Mouse (Mus musculus): ENCODE results near the gene Smco3. TPM values are rescaled to one million over a fixed set of nuclear protein-coding genes. Genes with fewer than 3 reads are reported as not detected.
A peak's percentile ranks its signal among the peaks of the same experiment; 100 is the strongest.

Smco3 gene
- polyA plus RNA-seq, 3 experiments from 2014 or later, result 0.82 TPM; not detected in 2

DNA sequence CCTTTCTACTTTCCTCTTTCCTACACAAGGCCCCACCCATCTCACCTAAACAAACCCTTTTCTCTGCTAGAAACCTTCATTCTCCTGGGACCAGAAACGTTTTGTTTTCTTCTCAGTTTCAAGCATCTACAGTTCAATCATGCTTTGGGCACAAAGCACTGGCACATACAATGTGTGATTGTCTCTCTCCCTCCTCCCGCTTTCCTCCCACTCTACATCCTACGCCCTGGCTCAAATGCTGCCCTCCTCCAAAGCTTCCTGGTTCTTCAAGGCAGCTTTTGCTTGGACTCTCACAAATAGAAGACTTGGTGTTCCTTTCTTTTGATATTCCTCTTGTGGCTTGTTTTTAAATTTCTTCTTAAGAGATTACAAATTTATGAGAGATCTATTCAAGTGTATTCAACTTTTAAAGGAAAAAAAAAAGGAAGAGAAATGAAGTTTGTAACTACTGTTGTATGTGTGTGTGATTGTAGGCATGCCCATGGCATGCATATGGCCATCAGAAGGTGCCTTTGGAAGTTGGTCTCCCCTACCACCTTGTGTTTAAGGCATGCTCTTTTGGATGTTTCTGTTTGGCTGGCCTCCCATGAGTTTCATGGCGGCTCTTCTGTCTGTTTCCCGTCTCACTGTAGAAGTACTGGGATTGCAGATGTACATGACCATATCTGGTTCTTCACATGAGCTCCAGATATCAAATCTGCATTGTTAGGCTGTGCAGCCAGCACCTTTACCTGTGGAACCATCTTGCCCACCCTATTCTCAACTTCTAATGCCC is 10.6 kb upstream of the Smco3 start:
- ATAC-seq, result no peak

DNA sequence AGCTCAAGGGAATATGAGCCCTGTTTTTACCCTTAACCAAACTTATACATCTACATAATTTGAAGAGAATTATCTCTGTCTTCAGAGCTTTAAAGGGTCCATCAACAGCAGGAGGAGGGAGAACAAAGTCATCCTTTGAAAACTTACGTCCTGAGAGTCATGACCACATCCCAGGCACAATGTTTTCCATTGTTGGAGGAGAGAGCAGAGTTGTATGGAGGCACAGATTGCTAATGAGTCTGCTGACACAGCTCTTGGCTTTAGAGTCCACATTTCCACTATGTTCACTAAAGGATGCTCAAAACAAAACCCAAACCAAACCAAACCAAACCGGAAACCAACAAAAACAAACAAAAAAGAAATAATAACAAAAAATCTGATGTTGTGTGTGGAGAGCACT is 9.7 kb upstream of the Smco3 start:
- no peak for ATAC-seq

DNA sequence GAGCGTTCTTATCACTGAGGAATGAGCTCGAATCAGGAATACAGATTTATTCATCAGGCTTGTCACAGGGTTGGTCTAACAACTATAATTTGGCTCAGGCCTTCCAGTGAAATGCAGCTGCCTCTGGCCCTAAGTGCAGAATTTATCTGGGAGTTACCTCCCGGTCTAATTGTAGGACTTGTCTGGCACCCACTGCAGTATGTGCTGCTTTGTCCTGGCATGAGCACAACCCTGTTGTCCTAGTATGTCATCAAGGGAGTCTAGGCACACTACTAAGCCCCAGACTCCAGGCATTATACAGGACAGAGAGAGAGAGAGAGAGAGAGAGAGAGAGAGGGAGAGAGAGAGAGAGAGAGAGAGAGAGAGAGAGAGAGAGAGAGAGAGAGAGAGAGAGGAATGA is 2.1 kb upstream of the Smco3 start:
- ATAC-seq, result no peak

DNA sequence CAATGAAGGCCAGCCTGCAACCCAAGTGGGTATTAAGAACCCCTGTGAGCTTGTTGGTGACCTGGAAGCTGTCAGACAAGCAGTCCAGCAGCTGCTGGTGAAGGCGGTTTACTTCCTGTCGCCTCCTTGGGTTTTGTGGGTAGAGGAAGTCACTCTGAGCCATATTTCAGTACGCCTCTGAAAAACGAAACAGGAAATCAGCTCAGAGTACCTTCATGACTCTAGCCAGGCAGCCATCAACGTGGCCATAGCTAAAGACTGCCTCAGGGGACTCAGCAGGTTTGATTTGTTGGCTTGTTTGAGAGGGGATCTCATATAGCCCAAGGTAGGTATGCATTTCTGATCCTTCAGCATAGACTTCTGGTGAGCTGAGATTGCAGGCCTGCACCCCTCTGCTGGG is 3.5 kb downstream of the Smco3 start:
- no peak for ATAC-seq

DNA sequence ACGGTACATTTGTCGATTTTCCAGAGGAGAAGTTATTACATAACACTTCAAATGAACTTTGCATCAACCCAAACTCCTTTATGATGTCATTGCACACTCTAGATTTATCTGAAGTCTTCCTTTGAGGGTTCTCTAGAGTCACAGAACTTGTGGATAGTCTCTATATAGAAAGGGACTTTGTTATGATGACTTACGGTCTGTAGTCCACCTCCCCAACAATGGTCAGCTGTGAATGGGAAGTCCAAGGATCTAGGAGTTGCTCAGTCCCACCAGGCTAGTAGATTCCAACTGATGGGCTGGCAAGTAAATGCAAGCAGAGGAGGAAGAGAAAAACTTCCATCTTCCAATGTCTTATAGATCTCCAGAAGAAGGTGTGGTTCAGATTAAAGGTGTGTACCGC is 6.6 kb downstream of the Smco3 start:
- ATAC-seq, result no peak

DNA sequence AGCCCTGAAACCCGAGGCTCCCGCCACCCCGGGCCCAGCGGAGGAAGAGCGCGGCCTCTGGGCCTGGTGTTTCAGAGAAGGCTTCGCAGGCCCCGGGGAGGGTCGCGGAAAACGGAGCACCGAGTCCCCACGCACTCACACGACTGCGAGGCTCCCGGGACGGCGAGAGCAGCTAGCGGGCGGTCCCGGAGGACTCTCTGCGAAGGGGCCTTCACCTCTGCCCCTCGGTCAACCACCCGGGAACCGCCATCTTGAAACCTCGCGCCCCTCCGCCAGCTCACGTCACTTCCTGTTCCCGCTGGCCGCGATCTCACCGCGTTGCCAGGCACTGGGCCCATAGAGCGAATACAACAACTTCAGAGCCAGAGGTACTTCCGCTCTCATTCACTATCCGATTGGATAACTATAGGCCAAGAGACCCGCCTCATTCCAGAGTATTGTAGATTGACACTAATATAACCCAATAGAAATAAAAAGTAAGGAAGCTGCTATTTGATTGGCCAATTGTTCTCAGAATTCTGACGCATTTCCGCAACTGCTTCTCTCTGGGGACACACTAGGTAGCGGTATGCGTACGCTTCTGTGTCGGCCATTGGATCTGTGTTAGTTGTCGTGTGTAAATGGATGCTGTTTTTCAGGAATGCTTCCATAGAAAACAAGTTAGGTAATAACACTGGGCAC is 7.2 kb downstream of the Smco3 start, which contains the start of gene Wbp11:
Gene Wbp11, minus strand, starts transcription at position 353 of the 681 bp plus-strand sequence.
- ATAC-seq, result peak; percentile 99

DNA sequence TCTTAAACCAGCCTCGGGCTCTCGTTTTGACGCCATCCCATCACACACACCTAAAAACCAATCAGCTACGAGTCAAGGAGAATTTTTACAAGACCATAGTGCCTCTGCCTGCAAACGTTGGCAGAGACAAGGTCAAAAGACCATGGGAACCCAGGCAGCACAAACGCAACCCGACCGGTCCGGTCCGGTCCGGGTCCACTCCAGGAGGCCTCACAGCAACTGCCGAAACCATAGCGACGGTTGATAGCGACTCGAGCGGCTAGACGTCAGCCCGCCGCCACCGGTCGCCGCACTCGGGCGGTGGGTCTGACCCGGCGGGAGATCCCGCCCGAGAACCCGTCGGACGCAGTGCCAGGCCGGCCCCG is 7.8 kb downstream of the Smco3 start, which contains the start of gene BC049715:
Gene BC049715, plus strand, starts transcription at position 111 of the 365 bp plus-strand sequence.
- no peak for ATAC-seq

DNA sequence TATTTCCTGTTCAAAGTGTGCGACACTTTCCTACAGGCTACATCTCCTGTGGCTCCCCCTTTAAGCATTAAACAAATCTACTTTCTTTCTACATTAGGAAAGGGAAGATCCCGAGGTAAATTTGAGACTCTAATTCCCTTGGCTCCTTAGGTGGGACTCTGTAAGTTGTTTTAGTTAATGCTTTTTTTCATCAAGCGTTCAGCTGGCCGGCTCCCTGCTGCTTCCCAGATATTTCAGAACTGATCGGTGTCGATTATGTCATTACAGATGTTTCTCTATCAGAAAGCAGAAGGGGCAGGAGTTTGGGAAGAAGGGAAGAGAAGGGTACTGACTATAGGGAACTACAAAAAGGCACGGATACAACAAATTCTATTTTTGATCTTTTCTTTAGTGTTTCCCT is 8.1 kb downstream of the Smco3 start:
- ATAC-seq, result no peak

DNA sequence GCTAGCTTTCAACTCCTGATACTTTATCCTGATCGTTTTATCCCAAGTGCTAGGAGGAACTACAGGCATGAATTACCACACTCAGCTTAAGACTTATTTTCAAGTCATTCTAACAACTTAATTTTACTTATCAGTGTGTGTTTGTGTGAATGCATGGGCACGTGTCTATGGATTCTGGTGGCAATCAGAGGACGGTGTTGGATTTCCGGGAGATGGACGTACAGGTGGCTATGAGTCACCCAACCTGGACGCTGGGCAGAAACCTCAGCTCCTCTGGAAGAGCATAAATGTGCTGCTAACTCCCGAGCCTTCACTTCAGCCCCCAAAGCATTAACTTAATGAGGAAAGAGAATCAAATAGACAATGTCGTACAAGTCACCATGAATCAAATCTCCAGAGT is 10.3 kb downstream of the Smco3 start:
- no peak for ATAC-seq

DNA sequence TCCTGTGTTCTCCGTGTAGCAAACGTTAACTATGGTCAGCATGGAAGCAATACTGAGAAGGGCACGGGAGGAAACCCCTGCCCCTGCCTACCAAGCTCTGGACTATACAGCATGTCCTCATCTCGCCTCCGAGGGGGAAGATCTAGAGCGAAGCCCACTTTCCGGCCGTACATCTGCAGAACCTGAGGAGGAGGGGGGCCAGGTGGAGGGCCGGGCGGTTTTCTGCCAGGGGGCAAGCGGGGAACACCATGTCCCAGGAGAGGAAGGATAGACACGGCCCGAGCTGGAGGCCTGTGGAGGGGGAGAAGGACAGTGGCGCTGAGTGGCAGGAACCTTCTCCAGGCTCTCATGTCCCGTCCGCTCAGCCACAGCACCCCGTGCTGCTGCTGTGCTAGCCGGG is 14.2 kb downstream of the Smco3 start:
- ATAC-seq, result no peak

DNA sequence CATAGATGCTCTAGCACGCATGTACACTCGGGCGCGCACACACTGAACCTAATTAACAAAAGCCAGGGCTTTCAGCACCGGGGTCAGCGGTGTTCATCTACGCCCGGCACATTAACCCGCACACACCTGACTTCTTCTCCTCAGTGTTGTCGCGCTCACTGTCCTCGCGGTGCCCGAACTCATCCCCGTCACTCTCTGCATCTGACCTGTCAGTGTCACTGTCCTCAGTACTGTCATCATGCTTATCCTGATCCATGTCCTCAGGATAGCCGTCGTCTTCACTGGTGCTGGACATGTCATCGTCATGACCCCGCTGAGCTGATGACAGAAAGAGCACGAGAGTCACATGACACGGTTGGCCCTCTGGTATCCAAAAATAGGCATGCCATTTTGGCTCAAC is 14.9 kb downstream of the Smco3 start:
- ATAC-seq, result no peak

DNA sequence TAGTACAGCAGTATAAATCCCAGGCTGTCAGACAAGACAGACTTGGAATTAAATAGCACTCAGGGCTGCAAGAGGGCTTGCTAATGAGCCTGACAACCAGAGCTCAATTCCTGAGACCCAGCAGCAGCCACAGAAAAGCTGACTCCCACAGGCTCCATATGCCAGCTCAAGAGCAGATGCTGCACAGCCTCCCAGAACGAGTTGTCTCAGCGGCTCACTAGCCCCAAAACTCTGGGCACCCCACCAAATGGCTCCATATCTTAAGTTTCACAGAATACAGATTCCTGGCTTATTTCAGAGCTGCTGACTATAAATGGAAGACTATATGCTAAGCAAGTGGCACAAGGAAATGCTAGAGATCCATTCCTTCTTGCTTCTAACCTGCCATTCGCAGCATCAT is 17.7 kb downstream of the Smco3 start:
- ATAC-seq, result no peak

DNA sequence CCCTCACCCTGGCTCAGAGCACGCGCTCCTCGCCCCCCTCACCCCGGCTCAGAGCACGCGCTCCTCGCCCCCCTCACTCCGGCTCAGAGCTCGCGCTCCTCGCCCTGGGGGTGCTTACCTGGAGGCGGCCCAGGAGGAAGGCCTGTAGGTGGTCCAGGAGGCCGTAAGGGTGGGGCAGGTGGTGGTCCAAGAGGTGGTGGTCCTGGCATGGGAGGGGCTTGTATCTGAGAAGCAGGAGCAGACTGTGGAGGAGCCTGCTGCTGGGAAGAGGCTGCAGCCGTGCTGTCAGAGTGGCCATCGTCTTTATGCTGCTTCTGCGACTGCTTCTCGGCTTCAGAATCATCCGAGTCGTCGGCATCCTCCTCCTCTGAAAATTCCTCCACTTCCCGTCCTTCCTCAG is 18.4 kb downstream of the Smco3 start:
- no peak for ATAC-seq

DNA sequence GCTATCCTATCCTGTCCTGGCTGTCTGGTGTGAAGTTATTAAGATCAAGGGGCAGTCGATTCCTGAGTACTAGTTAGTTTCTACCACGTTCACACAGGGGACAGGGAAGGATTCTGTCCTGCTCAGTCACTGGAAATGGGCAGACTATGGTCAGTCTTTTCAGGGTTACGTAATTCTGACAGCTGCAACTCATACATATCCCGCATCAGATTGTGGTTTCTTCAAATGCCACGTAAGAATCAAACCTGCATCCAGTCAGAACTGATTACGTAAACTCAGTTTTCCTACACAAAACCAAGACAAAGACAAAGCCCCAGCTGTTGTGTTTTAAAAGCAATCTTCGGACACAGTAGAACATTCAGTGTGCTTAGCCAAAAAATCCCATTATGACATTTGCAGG is 19.9 kb downstream of the Smco3 start:
- no peak for ATAC-seq

DNA sequence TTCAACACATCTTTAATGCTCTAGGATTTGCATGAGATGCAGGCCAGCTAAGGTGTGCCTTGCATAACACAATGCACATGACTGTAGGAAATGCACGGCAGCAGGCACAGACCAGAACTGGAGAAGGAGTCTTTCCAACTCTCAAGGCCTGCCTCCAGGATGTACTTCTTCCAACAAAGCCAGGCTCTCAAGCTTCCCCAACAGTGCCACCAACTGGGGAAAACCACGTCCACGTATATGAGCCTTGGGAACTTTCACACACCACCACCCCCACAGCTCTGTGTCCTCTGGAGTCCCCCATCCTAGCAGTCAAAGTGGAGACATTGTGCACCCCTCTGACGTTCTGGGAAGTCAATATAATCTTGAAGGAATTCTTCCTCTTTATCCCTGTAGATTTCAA is 22.1 kb downstream of the Smco3 start:
- ATAC-seq, result no peak

DNA sequence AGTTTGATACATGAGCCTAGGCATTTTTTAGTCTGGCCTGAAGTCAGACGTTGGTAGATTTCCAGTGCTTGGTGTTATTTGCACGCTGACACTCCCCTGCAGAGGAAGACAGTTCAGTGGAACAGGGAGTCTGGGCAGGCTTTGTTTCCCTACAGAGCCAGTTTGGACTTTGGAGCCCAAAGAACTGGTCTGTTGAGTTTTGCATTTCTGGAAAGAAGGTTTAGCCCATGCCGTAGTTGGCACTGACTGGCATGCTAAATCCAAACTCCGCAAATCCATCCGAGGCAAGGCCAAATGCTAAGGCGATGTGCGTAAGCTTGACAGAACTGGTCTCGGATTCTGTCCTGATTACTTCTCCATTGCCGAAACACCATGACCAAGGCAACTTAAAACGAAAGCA is 24.1 kb downstream of the Smco3 start:
- ATAC-seq, result no peak

DNA sequence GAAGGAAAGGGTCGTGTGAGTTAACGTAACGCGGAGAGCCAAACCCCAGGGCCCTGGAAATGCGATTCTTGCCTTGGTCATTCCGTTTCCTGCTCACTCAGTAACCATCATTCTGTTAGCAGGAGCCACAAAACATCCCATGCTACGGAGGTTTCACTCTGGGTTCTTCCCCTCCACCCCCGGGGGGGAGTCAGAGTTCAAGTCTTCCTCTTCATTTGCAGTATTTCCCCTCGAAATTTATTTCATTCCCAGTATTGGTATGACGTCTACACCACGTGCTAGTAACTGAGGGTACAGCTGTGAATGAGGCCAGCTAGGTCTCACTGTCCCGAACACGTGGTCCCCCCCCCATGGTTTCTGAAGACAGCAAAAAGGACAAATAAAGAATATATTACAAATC is 25.6 kb downstream of the Smco3 start:
- ATAC-seq, result no peak

DNA sequence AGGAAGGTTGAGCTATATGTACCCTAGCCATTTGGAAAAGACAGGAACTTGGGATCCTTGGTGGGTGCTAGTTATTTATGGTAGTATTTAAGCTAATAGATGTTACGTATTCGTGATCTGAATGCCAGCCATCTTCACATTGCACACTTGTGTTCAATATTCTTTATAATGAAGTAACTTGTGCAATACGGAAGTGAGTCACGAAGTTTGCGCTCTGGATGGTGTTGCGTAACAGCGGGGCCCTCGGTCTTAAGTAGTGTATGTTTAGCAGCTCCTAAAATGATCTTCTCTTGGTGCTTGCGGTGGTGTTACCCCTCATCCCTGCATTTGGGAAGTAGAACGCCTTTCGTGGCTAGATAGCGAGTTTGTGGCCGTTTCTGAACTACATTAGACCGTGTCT is 26.2 kb downstream of the Smco3 start:
- ATAC-seq, result peak; percentile 46

DNA sequence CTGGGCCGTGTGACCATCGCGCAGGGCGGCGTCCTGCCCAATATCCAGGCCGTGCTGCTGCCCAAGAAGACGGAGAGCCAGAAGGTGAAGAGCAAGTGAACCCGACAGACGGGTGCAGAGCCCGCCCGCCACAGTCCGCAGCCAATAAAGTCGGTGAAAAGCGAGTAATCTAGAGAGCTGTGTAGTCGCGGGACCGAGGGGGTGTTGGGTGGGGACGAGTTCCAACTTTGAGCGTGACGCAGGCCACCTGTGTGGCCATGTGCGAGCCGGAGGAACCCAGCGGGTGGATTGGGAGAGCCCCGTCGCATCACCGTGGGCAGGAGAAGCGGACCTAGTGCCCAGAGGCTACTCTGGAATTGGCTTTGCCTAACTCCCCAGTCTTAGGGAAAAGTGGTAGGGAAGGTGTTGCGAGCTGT is 26.6 kb downstream of the Smco3 start:
- ATAC-seq, result peak; percentile 5

DNA sequence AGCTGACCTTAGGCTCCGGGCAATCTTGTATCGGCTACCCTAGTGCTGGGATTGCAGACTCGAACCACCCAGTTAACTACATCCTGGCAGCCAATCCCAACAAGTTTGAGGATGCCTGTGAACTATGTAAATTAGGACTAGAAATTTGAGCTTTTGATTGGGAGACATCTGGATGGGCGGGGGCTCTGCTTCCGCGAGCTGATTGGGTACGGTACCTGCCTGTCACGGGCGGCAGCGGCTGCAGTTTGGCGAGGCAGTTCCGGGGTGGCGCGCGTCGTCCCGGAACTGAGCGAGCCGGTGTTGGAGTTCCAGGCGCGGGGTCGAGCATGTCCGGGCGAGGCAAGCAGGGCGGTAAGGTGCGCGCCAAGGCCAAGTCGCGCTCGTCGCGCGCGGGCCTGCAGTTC is 27.2 kb downstream of the Smco3 start, which contains the start of gene H2afj:
Gene H2afj, plus strand, starts transcription at position 231 of the 404 bp plus-strand sequence.
- peak; percentile 67 for ATAC-seq

DNA sequence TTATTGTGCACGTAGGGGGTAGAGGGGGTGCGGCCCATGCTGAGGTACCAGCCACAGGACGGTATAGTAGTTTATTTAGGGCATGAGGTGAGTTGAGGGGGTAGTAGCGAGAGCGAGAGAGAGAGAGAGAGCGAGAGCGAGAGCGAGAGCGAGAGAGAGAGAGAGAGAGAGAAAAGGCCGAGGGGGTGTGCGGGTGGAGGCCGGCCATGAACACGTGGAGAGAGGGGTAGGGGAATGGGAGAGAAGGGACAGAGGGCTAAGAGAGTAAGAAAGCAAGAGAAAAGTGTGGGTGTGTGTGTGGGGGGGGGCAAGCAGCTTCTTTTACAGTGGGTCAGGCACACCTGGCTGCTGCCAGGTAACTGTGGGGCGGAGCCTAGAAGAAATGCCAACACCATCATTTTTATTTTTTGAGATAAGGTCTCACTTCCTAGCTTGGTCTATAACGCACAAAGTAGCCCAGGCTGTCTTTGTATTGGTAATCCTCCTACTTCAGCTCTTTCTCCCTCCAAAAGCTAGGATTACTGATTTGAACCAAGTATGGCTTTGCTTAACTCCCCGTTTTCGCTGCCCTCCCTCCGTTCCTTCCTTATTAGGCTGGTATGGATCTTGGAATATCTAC is 27.7 kb downstream of the Smco3 start:
- no peak for ATAC-seq

DNA sequence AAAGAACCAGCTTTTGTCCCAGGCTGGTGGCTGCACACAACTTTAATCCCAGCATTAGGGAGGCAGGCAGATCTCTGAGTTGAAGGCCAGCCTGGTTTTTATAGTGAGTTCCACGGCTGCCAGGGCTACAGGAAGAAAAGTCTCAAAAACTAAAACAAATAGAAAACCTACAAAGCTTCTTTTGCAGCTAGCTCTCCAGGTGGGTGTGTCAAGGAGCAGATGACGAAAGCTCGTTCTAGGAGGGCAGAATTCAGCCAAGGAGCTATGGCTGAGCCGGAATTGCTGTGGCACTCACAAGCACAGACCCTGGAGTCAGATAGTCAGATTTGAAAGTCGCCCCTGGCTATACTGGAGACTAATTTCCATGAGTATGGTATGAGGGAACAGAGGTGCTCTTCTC is 28.4 kb downstream of the Smco3 start:
- no peak for ATAC-seq

DNA sequence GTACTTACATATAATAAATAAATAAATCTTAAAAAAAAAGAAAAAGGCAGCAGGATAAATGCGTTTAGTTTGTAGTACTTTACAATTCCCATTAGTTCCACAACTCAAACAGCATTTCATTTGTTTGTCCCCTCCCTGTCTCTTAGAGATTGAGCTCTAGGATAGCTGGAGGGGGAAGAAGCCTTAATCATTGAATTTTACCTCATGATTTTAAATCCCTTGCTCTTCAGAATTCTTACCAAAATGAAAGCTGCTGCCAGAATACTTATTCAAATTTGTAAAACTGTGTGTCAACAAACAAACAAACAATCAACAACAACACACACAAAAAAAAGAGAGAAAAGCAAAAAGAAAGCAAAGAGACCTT is 29.9 kb downstream of the Smco3 start:
- ATAC-seq, result no peak

All from inflammation-experienced regulatory T-cells, adult 6 months (primary cell).